Mouse (Mus musculus): ENCODE measurements around the gene 1700009N14Rik. TPM values are rescaled to one million over a fixed set of nuclear protein-coding genes. Genes with fewer than 3 reads are reported as not detected.

1700009N14Rik gene
- polyA plus RNA-seq (2012; rRNA removed; ENCODE audit: low replicate concordance) = not detected in 2 replicates

DNA sequence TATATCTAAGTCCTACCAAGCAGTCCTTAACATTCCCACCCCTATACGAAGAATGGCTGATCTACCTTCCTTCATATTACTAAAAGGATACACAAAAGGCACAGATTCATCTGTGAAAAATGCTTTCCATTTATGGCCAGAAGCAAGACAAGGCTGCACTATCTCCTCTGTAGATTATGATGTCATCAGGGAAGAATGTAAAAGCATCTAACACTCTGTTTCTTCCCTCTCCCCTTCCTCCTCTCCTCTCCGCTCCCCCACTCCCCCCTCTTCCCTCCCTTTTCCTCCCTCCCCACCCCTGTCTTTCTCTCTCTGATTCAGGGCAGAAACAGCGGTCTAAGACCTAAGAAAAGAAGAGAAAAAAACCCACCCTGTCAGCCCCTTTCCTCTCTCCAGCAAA, at the start of gene 1700009N14Rik:
Gene 1700009N14Rik, plus strand, starts transcription at position 227 of the 400 bp plus-strand sequence.

